Mouse (Mus musculus) adrenal gland (tissue): ENCODE data around the gene Pqlc3.

Source experiments
- intact Hi-C: fragments of 180-260 bp; cut with DNase I; formaldehyde crosslinking; loops from one replicate; pipeline ENCODE4 v1.15.1; 2025

Pqlc3 gene

DNA sequence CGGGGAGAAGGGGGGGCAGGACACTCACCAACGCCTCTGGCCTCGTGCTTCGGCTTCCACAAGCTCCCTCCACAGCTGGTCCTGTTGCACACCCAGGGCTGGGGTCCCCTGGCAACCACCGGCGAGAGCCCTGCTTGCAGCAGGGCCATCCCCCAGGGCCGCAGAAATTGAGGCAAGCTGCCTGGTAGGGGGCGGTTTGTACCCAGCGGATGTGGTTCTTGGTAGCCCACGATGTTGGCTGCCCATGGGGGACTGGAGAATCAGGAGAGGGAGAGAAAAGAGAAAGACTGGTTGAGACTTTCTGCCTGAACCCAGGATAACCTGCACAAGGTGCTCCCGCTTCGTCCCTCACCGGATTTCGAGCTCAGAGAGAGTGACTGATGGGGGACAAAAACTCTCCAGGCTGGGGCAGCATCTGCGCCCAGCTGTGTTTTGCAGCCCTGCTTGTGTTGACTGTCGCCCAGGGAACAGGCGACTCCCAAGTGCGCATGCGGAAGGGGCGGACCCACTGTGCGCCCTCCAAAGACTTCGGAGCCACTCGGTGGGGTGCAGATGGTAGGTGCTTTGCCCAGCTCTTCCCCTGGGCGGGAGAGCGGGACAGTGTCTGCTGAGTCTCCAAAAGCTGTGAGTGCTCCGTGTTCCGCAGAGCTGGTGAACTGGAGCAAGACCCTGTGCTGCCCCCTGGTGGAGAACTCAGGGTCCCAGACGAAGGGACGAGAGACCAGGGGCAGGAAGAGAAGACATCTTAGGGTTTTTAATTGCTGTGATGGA is 11.1 kb upstream of the Pqlc3 start, which contains the start of gene 2410004P03Rik:
2410004P03Rik (minus strand) TSS at position 628 of the 771 bp plus-strand sequence.
- intact Hi-C loops = loop anchor here (2.0 to 10.0 kb wide), 2 partner anchors 202 to 296 kb away; no protein-coding TSS in a partner anchor

DNA sequence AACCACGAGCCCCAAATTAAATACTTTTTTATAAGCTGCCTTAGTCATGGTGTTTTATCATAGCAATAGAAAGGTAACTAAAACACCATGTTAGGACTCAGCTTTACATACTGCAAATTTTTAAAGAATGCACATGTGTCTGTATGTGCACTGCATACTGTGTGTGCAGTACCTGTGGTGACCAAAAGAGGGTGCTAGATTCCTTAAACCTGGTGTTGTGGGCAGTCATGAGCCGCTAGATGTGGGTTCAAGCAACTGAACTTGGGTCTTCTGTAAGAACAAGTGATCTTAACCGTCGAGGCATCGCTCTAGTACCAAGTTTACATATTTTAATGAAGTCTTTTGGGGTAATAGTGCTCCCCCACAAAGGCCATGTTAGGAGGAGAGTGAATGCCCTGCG is 9.3 kb upstream of the Pqlc3 start:
- intact Hi-C loops = no loop called here

DNA sequence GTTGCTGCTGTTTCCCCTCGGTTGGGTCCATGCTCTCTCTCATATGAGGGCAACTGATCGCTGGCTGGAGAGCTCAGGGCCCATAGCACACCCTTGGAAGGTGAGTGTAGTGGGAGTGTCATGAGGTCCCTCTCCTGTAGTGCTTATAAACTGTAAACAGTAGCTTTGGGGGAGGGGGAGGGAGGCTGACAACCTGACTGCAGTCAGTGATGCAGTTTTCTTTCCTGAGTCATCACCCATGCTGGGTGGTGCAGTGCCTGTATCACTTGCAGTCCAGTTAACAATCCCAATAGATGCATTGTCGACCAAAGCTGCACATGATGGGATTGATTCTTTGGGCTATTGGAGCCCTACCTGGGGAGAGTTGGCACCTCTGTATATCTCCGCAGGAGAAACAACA is 1.0 kb upstream of the Pqlc3 start:
- intact Hi-C loops = no loop called here

DNA sequence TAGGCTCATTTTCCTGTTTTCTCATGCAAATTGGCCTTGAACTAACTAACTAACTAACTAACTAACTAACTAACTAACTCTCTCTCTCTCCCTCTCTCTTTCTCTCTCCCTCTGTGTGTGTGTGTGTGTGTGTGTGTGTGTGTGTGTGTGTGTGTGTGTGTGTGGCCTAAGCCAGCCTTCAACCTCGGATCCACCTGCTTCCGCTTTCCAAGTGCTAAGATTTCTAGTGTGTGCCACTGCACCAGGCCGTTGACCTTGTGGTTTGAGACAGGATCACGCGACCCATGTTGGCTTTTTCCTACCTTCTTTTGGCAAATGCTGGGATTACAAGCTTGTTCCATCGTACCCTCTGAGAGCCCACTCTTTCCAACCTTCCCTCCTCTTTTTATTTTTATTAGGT is 420 bp upstream of the Pqlc3 start:
- intact Hi-C loops = no loop called here

DNA sequence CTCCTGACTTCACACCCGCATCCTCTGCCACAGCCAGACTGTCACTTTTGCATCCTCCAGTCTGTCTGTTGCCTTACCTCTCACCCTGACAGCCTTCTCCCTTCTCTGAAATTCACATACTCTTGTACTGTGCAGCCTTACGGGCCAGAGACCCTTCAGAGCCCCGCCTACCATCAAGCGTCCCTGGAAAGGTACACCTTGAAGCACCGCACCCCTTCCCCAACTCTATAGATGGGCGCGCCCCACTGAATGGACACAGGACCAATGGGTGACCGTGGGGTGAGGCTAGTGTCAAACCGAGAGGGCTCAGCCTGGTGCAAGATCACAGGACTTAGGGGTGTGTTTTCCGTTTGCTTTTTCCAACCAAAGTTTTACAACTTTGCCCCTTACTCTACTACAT is 1.1 kb downstream of the Pqlc3 start:
- intact Hi-C loops = loop anchor here (5.0 to 10.0 kb wide), 2 partner anchors 37 to 54 kb away; no protein-coding TSS in a partner anchor

DNA sequence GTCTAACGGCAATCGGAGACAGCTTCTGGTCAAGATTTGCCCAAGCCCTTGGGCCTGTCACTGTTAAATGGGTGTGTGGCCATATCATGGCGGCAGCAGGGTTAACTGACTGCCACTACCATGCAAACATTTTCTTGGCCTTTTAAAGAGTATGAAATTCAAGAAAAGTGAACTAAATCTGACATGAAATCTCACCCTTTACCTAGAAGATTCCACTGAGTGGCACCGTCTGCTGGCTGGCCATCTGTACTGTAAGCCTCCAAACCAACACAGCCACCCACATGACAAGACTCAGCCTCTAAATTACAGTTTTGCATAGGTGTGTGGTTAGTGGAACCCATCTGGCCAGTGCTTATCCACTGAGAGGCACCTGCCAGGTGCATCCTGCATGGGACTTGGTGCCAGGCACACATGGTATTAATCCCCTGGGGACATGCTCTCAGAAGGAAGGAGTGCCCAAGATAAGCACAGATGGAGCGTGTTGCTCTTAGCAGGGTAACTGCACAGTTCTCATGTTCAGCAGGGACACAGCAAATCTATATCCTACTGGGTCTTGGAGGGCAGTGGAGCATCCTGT is 3.2 kb downstream of the Pqlc3 start:
- intact Hi-C loops = loop anchor here (5.0 to 10.0 kb wide), 2 partner anchors 35 to 52 kb away; no protein-coding TSS in a partner anchor

DNA sequence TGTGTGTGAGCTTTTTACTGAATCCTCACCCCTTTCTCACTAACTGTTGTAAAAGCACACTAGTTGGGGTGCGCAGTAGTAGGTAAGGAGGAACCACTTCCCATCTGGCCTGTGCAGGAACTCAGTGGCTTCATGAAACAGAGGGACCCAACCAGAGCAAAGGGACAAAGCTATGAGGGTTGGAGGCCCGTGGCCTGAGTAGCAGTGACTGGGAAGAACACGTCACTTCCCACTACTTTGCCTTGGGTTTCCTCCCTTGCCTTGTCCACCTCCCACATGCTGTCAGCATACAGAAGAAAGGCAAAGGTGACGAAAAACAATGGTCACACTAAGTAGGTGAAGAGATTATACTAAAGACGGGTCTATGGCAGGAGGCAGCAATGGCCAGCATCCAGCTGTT is 3.9 kb downstream of the Pqlc3 start:
- intact Hi-C loops = loop anchor here (5.0 to 10.0 kb wide), 2 partner anchors 34 to 51 kb away; no protein-coding TSS in a partner anchor

DNA sequence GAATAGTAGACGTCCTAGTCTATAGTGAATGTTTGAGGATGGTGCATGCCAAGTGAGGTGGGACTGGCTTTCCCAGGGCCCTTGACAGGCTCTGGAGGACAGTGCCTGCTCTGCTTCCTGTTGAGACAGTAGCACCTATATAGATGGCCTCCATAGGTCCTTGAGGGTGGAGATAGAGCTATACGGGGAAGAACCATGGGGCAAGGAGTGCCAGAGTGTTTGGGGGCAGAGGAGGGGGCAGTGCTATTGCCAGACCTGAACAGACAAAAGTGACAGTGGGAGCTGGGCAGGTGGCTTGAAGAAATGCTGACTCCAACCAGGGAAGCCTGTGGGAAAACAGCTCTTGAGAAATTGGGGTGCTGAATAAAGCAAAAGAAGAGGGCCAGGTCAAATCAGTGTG is 5.9 kb downstream of the Pqlc3 start:
- intact Hi-C loops = loop anchor here (10.0 kb wide), 1 partner anchor 49 kb away; no protein-coding TSS in a partner anchor

DNA sequence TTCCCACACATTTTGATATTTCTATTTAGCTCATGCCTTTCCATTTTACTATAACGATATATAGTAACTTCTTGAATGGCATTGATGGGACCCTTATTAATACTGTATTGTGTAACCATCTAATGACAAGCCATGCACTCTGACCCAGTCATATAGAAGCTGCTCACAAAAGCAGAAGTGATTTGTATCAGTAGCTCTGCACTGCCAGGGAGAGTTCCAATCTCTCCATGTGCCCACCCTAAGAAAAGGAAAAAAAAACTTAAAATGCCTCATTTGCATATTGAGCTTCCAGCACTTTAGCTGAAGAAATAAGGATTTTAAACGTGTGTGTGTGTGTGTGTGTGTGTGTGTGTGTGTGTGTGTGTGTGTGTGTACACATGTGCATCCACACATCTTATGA is 7.9 kb downstream of the Pqlc3 start:
- intact Hi-C loops = loop anchor here (10.0 kb wide), 1 partner anchor 48 kb away; no protein-coding TSS in a partner anchor

DNA sequence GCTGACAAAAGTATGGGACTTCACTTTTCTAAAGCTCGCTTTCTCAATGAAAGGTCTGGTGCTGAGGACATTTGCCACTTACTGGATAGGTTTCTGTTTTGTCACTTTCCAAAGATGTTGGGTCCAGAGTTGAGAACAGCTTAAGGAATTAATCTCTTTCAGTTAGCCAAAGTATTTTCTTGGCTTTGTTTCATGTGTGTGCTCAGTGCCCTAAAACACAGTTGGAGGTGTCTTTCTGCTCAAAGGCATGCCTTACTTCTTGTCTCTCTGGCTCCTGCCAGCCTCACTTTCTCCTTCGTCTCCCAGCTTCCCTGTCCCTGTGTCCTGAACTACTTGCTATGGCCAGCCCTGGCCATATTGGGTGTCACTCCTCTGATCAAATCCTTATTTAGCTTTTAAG is 8.8 kb downstream of the Pqlc3 start:
- intact Hi-C loops = loop anchor here (10.0 kb wide), 1 partner anchor 47 kb away; no protein-coding TSS in a partner anchor

DNA sequence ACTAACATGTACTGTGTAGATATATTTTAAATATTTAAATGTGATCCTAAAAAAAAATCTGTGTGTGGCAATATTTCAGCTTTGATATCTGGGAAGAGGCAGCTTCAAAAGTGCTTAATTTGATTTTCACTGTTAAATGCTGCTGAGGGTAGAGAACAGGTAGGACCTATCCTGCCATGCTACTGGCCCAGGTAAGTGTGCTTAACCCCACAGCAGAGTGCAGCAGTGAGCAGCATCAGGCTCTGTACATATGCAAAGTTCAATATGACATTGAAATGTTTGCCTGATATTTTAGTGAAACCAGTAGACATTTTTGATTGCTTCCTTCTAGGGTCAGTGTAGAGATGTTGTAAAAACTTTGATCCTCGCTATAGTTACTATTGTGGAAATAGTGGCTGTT is 14.4 kb downstream of the Pqlc3 start:
- intact Hi-C loops = no loop called here

DNA sequence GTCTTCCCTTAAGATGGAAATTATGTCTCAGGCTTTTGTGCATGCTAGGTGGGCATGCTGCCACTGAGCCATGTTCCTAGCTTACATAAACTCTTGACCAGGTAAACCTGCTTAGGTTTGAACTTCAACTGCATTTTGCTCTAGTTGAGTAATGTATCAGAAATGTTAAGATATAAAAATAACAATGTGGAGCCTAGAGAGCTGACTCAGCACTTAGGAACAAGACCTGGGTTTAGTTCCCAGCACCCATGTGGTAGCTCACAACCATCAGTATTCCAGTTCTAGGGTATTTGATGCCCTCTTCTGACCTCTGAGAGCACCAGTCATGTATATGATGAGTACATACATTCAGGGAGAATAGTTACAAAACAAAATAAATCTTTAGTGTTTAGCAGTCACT is 23.1 kb downstream of the Pqlc3 start:
- intact Hi-C loops = no loop called here

DNA sequence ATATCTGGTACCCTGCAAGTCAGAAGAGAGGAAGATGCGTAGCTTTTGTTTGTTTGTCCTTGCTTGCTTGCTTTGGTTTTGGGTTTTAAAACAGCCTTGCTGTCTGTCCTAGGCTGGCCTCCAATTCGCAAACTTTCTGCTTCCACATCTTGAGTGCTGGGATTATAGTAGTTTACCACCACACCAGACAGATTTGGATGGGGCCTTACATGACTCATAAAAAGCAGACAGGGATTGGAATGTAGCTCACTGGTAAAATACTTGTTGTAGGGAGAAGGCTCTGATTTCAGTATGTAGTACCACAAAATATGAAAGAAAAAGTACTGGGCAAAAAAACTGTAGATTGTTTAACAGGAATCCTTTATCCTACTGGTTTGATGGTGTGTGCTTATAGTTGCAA is 33.4 kb downstream of the Pqlc3 start:
- intact Hi-C loops = no loop called here

DNA sequence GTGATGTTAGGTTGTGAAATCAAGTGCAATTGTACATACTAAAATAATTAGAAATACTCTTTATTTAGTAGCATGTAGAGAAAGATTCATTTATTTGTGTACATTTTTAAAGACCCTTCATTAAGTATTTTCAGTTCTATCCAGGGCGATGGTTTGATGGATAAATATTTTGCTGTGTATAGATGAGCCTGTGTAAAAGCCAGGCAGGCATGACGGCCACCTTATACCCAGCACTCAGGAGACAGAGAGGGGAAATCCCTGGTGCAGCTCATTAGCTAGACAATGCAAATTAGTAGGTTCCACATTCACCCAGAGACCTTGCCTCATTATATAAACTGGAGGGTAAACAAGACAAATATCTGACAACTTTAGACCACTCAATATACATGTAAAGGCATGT is 36.9 kb downstream of the Pqlc3 start:
- intact Hi-C loops = loop anchor here (5.0 kb wide), 2 partner anchors 34 to 136 kb away; no protein-coding TSS in a partner anchor

DNA sequence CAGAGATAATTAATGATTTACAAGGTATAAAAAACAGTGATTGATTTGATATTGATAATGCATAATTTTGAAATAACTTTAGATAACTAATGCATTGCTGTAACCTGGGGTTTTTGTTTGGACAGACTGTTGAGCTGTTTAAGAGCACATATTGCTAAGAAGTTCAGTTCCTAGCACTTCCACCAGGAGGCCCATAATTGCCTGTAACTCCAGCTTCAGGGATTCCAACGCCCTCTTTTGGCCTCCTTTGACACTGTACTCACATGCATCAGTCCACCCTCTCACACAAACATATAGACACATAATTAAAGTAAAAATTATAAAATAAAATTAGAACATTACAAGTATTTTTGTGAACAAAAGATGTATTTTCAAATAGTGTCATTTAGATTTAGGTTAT is 41.4 kb downstream of the Pqlc3 start:
- intact Hi-C loops = no loop called here

DNA sequence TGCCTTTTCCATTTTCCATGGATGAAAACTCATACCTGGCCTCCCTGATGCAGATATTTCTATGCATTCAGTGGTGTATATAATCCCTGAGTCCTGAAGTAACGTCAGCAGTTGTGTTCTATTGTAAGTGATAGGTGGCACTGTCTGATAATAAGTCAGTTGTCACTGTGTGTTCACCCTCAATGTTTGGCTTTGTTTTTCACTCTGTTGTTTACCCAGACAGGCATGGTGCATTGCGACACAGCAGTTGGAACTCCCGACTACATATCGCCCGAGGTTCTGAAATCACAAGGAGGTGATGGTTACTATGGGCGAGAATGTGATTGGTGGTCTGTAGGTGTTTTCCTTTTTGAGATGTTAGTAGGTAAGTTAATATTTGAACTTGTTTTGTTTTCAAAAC is 52.0 kb downstream of the Pqlc3 start:
- intact Hi-C loops = loop anchor here (10.0 kb wide), 1 partner anchor 47 kb away; no protein-coding TSS in a partner anchor

DNA sequence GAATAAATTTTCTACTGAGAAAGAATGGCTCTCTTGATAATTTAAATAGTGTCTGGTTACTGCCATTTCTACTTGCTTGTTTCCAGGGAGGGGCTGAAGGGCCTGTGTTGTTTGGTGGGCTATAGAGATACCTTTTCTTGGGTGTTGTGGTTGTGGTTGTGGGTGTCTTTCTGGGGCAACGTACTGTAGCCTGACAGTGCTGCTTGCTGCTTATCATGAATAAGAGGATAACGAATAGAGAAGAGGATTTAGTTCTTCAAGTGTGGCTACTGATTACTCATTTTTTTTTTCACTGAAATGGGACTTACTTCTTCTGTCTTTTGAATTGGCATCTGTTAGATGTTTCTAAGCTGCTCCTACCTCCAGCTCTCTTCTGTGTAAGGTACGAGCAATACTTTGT is 58.2 kb downstream of the Pqlc3 start:
- intact Hi-C loops = loop anchor here (10.0 kb wide), 1 partner anchor 53 kb away; no protein-coding TSS in a partner anchor
